Mouse (Mus musculus) spleen, adult 2 months (tissue): ENCODE measurements around the gene Spock2. TPM values are rescaled to one million over a fixed set of nuclear protein-coding genes. Genes with fewer than 3 reads are reported as not detected.
A peak's percentile ranks its signal among the peaks of the same experiment; 100 is the strongest.
"Not testable (repeated sequence)": the region's sequence is repeated elsewhere in the genome, so short reads cannot be mapped to it uniquely, and the experiment has no call there.

Experiments used
- DNase-seq, 2 experiments: peaks; one replicate each; pipeline versions ENCODE4 v3.0.0 to v3.0.0-alpha.2; 2012 to 2021; ENCODE audit warnings: low spot score in 2 of 2, low read depth in 1 of 2
- H3K27ac ChIP-seq: fragments of 200-500 bp; 2 replicates; pipeline ENCODE4 v1.5.1; 2012; ENCODE audit warnings: low read length, inconsistent platforms; ENCODE audit not compliant: insufficient read depth
- H3K27me3 ChIP-seq: fragments of 200-500 bp; 2 replicates; pipeline ENCODE4 v1.6.1; 2012; ENCODE audit warnings: mild to moderate bottlenecking, moderate library complexity, low read length, inconsistent platforms; ENCODE audit not compliant: control insufficient read depth, insufficient read depth
- H3K36me3 ChIP-seq: fragments of 200-500 bp; 2 replicates; pipeline ENCODE4 v1.6.1; 2012; ENCODE audit warnings: mild to moderate bottlenecking, low read length, inconsistent platforms; ENCODE audit not compliant: control insufficient read depth, insufficient read depth
- H3K4me1 ChIP-seq: fragments of 200-500 bp; 2 replicates; pipeline ENCODE4 v1.6.1; 2011; ENCODE audit warnings: inconsistent platforms; ENCODE audit not compliant: control insufficient read depth, insufficient read depth, insufficient read length
- H3K4me3 ChIP-seq: fragments of 200-500 bp; 2 replicates; pipeline ENCODE4 v1.5.1; 2011; ENCODE audit warnings: mild to moderate bottlenecking, inconsistent platforms; ENCODE audit not compliant: insufficient read depth, insufficient read length; ENCODE audit errors: extremely low read depth
- CTCF ChIP-seq: fragments of 200-500 bp; IDR thresholded peaks from 2 replicates; pipeline ENCODE4 v1.5.1; 2011; ENCODE audit warnings: mild to moderate bottlenecking, inconsistent platforms; ENCODE audit not compliant: insufficient read depth, insufficient read length, insufficient replicate concordance; ENCODE audit errors: extremely low read depth
- POLR2A ChIP-seq: fragments of 200-500 bp; IDR thresholded peaks from 2 replicates; pipeline ENCODE4 v1.6.1; 2011; ENCODE audit warnings: low read depth, low read length, inconsistent platforms
- WGBS: fragments of 180-500 bp; shearing (Covaris S2); methylation state at CpG from one replicate; pipeline ENCODE4 v1.1.7; 2018; 5-methylcytosine and 5-hydroxymethylcytosine counted together
- polyA plus RNA-seq: library from polyadenylated mRNA; depleted of rRNA; stranded (reverse); fragments of >200 nt; gene quantifications from 2 replicates; pipeline ENCODE4 v1.2.3, GENCODE M21; 2012

Spock2 gene
- polyA plus RNA-seq, 1 experiment = 2.4 TPM

GRCm38 (mm10) chr10:60156016-60156415, 50.0 kb downstream of the Spock2 start:
- Histone ChIP-seq H3K4me1 (peaks cover 20% of the 10 kb centered on the region; the same call in 1 of the 2 replicates), H3K36me3 (peaks cover 4% of the 10 kb centered on the region; the same call in 1 of the 2 replicates), H3K27ac (0 out of 2 replicates have a peak overlapping the region, but pooled peaks have one; percentile 25), H3K27me3 (no peaks in the 10 kb centered on the region), H3K4me3 (no peak overlapping the region)
- TF ChIP-seq POLR2A (no peak), CTCF (no peak)
- no peak for DNase-seq

DNA sequence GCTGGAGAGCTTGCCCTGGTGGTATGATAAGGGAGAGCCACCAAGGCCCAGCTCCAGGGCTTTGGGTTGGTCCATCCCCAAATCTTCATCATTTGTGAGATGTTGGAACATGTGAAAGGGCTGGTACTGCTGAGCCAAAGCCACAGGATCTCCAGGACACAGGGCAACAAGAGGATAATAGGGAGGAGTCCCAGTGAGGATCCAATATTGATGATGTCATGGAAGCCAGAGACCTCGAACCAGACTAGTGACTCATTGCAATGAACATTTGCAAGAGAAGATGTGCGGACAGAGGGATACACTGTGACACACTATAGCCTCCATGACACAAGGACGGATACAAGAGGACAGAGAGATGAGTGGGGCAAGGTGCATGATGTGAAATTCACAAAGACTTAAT, 52.1 kb downstream of the Spock2 start:
- H3K27me3 ChIP-seq = no peaks in the 10 kb centered on the region
- 91% methylated on average over 3 of the region's 3 CpGs for whole genome bisulfite sequencing
- peaks cover 4% of the 10 kb centered on the region; the same call in 1 of the 2 replicates for H3K36me3 ChIP-seq
- H3K27ac ChIP-seq = peak overlapping the region; percentile 58
- H3K4me1 ChIP-seq = peaks cover 24% of the 10 kb centered on the region; the same call in 1 of the 2 replicates
- no peak overlapping the region for H3K4me3 ChIP-seq
- TF ChIP-seq CTCF (no peak), POLR2A (no peak)
- DNase-seq = no peak

DNA sequence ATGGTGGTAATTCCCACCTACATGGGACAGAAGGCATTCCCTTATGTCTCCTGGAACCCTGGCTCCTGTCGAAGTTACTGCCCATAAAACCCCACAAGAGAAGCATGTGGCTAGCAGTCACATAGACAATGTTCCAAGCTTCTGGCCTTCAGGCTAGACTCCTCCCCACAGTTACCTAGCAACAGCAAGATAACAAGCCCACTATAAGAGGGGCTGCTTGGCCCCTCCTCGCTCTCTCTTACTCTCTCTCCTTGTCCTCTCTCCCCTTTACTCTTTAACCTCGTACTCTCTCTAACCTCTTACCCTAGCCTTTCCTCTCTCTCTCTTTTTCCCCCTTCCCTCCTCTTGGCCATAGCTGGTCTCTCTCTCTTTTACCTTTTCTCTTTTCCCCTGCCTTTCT, 55.4 kb downstream of the Spock2 start:
- Histone ChIP-seq H3K4me1 (peaks cover 34% of the 10 kb centered on the region; the same call in 1 of the 2 replicates), H3K4me3 (peak overlapping the region; percentile 50), H3K27ac (peak overlapping the region; percentile 99)
- peak in 1 of 2 experiments; percentile 42 for DNase-seq
- not testable (repeated sequence) for H3K27me3 ChIP-seq, H3K36me3 ChIP-seq
- peak; percentile 30; the same call in 1 of the 2 replicates for TF ChIP-seq POLR2A
- WGBS = 47% methylated on average over 3 of the region's 3 CpGs

- 30% methylated on average over 8 of the region's 8 CpGs for WGBS
- H3K4me1 ChIP-seq = peaks cover 33% of the 10 kb centered on the region; the same call in 1 of the 2 replicates
- not testable (repeated sequence) for H3K36me3 ChIP-seq, H3K27me3 ChIP-seq
- H3K27ac ChIP-seq = peak overlapping the region; percentile 99
- H3K4me3 ChIP-seq = peak overlapping the region; percentile 57; the same call in 1 of the 2 replicates
- DNase-seq = peak; percentile 55 to 65
Observed at GRCm38 (mm10) chr10:60162184-60162972, 56.4 kb downstream of the Spock2 start.

DNA sequence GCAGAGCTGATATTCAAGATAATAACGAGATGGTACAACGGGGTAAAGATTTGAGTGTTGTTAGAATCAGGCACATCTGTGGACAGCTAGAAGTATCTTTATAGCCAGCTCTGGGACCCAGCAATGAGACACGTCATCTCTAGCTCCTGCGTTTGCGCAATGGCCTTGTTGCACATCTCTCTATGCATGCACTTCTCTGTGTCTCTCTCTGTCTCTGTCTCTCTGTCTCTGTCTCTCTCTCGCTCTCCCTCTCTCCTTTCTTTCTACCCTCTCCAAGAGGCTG, 56.9 kb downstream of the Spock2 start:
- WGBS = 75% methylated on average over 6 of the region's 6 CpGs
- H3K27ac ChIP-seq = peak overlapping the region; percentile 92
- TF ChIP-seq POLR2A (no peak), CTCF (no peak)

GRCm38 (mm10) chr10:60164869-60165268, 58.9 kb downstream of the Spock2 start:
- Histone ChIP-seq H3K4me3 (no peak overlapping the region), H3K27ac (peak overlapping the region; percentile 70), H3K27me3 (no peaks in the 10 kb centered on the region), H3K4me1 (peaks cover 28% of the 10 kb centered on the region; the same call in 1 of the 2 replicates), H3K36me3 (no peaks in the 10 kb centered on the region)
- TF ChIP-seq POLR2A = no peak
- TF ChIP-seq CTCF = no peak
- no peak for DNase-seq
- WGBS = 46% methylated on average over 1 of the region's 1 CpGs

More for the DNA sequence above, 56.9 kb downstream of the Spock2 start:
- peak in 1 of 2 experiments; percentile 22 for DNase-seq
- H3K27me3 ChIP-seq = no peaks in the 10 kb centered on the region
- H3K4me1 ChIP-seq = peaks cover 28% of the 10 kb centered on the region; the same call in 1 of the 2 replicates
- peaks cover 2% of the 10 kb centered on the region; the same call in 1 of the 2 replicates for H3K36me3 ChIP-seq
- no peak overlapping the region for H3K4me3 ChIP-seq

- Histone ChIP-seq H3K36me3 (no peaks in the 10 kb centered on the region), H3K27ac (peak overlapping the region; percentile 70), H3K4me1 (peaks cover 37% of the 10 kb centered on the region; the same call in 1 of the 2 replicates), H3K4me3 (no peak overlapping the region), H3K27me3 (no peaks in the 10 kb centered on the region)
- TF ChIP-seq CTCF = no peak
- no peak for TF ChIP-seq POLR2A
- no peak for DNase-seq
- 69% methylated on average over 3 of the region's 3 CpGs for WGBS
Observed at GRCm38 (mm10) chr10:60166068-60166467, 60.0 kb downstream of the Spock2 start.
